14 mouse cellular contexts compared by ENCODE assay signal in the genomic region with DNA sequence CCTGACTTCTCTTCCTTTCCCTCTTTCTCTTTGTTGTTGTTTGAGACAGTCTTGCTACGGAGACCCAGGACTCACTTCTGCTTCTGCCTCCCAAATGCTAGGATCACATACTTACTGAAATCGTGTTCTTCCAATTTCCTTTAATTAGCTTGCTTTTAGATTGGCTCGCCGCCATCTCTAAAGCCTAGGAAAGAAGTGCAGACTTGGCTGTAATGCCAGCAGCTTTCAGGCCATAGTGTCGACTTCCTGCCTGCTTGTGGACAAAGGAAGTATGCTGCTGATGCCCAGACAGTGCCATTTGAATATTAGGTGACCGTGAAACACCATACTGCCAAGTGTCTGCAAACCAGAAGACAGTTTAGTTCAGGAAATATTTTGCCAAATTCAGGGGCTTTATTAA. TPM values are rescaled to one million over a fixed set of nuclear protein-coding genes. Genes with fewer than 3 reads are reported as not detected.
A peak's percentile ranks its signal among the peaks of the same experiment; 100 is the strongest.
DNase-seq lines count a peak whose midpoint lies in the region; ATAC-seq and TF ChIP-seq lines count a peak whose summit lies in the region.
"Had no signal": no experiment of that assay in that cellular context is flagged by ENCODE, and none has a peak within 500 bp of the region (broad histone marks: within the 10 kb centered on the region; RNA-seq: fewer than 3 reads in every experiment).

No protein-coding gene starts in this region.

- TF ChIP-seq POLR2A in lung, adult 2 months (IDR thresholded peaks at IDR 0.05; ENCODE audit: borderline replicate concordance, extremely low read depth, low read depth, low read length) = no peak

- no peak overlapping the region for H3K4me3 ChIP-seq in forebrain, embryonic 15.5 days
- no peak overlapping the region for H3K4me3 ChIP-seq in forebrain, embryonic 10.5 days
- no peak overlapping the region for H3K4me3 ChIP-seq in lung, embryonic 14.5 days (ENCODE audit: low read depth, low read length)
- no peak overlapping the region for H3K4me3 ChIP-seq in lung, adult 2 months (replicated peaks; ENCODE audit: extremely low read depth, low read depth, low read length)
- H3K4me3 ChIP-seq: erythroblast, embryonic 14.5 days; left cerebral cortex, adult 2 months had no signal

- 31% methylated on average over 6 of the region's 6 CpGs for WGBS in forebrain, embryonic 15.5 days
- 75% methylated on average over 6 of the region's 6 CpGs for WGBS in forebrain, embryonic 10.5 days
- 46% methylated on average over 6 of the region's 6 CpGs for WGBS in lung, embryonic 14.5 days
- 34% methylated on average over 6 of the region's 6 CpGs for WGBS in lung, adult 2 months

- H3K36me3 ChIP-seq in forebrain, embryonic 15.5 days = no peaks in the 10 kb centered on the region
- H3K36me3 ChIP-seq in forebrain, embryonic 10.5 days (replicated peaks) = no peaks in the 10 kb centered on the region
- H3K36me3 ChIP-seq in lung, embryonic 14.5 days (ENCODE audit: insufficient read depth) = peaks cover 4% of the 10 kb centered on the region; the same call in 1 of the 2 replicates

- no peaks in the 10 kb centered on the region for H3K27me3 ChIP-seq in forebrain, embryonic 15.5 days
- no peaks in the 10 kb centered on the region for H3K27me3 ChIP-seq in forebrain, embryonic 10.5 days (ENCODE audit: poor library complexity, severe bottlenecking)
- no peaks in the 10 kb centered on the region for H3K27me3 ChIP-seq in lung, embryonic 14.5 days (ENCODE audit: insufficient read depth, low read length)

- no peak overlapping the region for H3K9ac ChIP-seq in forebrain, embryonic 15.5 days (replicated peaks)
- H3K9ac ChIP-seq in lung, embryonic 14.5 days = no peak overlapping the region
- H3K9ac ChIP-seq: liver, embryonic 14.5 days had no signal

- DNase-seq in forebrain, embryonic 10.5 days (ENCODE audit: extremely low spot score, low spot score) = no peak
- DNase-seq in lung, embryonic 14.5 days = peak; percentile 73
- DNase-seq in lung, adult 2 months = no peak
- peak; percentile 29 for DNase-seq in MN1 (ENCODE audit: low spot score)
- DNase-seq in cerebellum, postnatal 25 days = peak; percentile 30 to 53
- DNase-seq in embryo, embryonic 10.5 days (ENCODE audit: low spot score) = no peak
- no peak for DNase-seq in ovary, adult 18-20 months (ENCODE audit: low spot score)
- DNase-seq: adrenal gland, adult 2 months; gastrocnemius, postnatal 14 days; thymus, adult 2 months had no signal

- no peak overlapping the region for H3K4me2 ChIP-seq in forebrain, embryonic 15.5 days (replicated peaks)
- no peak overlapping the region for H3K4me2 ChIP-seq in lung, embryonic 14.5 days

- ATAC-seq in forebrain, embryonic 15.5 days (replicated peaks) = peak; percentile 11; the same call in 1 of the 2 replicates
- ATAC-seq in lung, embryonic 14.5 days (ENCODE audit: insufficient read depth) = peak; percentile 51; the same call in 1 of the 2 replicates

- no peak for TF ChIP-seq CTCF in lung, embryonic 14.5 days (IDR thresholded peaks at IDR 0.05; ENCODE audit: low read depth)
- TF ChIP-seq CTCF in lung, adult 2 months (IDR thresholded peaks at IDR 0.05; ENCODE audit: insufficient read depth, low read length) = no peak

- peaks cover 21% of the 10 kb centered on the region for H3K4me1 ChIP-seq in forebrain, embryonic 15.5 days
- peaks cover 50% of the 10 kb centered on the region for H3K4me1 ChIP-seq in forebrain, embryonic 10.5 days
- no peaks in the 10 kb centered on the region for H3K4me1 ChIP-seq in lung, embryonic 14.5 days (ENCODE audit: insufficient read depth)
- H3K4me1 ChIP-seq in lung, adult 2 months (ENCODE audit: control insufficient read depth, insufficient read depth, low read length) = peaks cover 6% of the 10 kb centered on the region

- H3K27ac ChIP-seq in forebrain, embryonic 15.5 days (replicated peaks) = peak overlapping the region; percentile 79
- no peak overlapping the region for H3K27ac ChIP-seq in forebrain, embryonic 10.5 days
- H3K27ac ChIP-seq in lung, embryonic 14.5 days (ENCODE audit: low read depth) = peak overlapping the region; percentile 48
- H3K27ac ChIP-seq: liver, embryonic 14.5 days had no signal

- H3K9me3 ChIP-seq in forebrain, embryonic 15.5 days = no peaks in the 10 kb centered on the region
- H3K9me3 ChIP-seq in forebrain, embryonic 10.5 days = no peaks in the 10 kb centered on the region
- no peaks in the 10 kb centered on the region for H3K9me3 ChIP-seq in lung, embryonic 14.5 days (ENCODE audit: low read depth, low read length)

RNA-seq across cellular contexts. Expression of a gene that starts 51.4 kb away (rescaled TPM):
- polyA plus RNA-seq in forebrain, embryonic 15.5 days (2015; fragmentation: Nextera tagmentation; extraction: Ambion mirVana) = 21.4 and 21.7 TPM in 2 replicates
- 10.9 and 12.1 TPM in 2 replicates for polyA plus RNA-seq in forebrain, embryonic 10.5 days (2016; fragmentation: Nextera tagmentation; extraction: Ambion mirVana)
- 56.7 and 59.4 TPM in 2 replicates for polyA plus RNA-seq in lung, embryonic 14.5 days (2014; fragmentation: Nextera tagmentation; extraction: Ambion mirVana)
- polyA plus RNA-seq in lung, adult 2 months (2012; rRNA removed) = 4.5 and 7.3 TPM in 2 replicates

Comparison
In these comparisons a context has a peak if more than half of its experiments do, and no peak if none do; other contexts are left out.
1. DNase-seq: peak in lung, embryonic 14.5 days (single experiment), MN1 (single experiment) and cerebellum, postnatal 25 days (2 of 2); none in forebrain, embryonic 10.5 days (single experiment), lung, adult 2 months (single experiment), embryo, embryonic 10.5 days (single experiment) and ovary, adult 18-20 months (single experiment).